Mouse (Mus musculus): ENCODE measurements at regions not wholly inside any gene's neighbourhood (a gene's known extent, or its start where the extent isn't known, plus 50 kb on each side); places are given as distances from the start of the nearest gene placed in this dataset.

- H3K36me3 ChIP-seq (ENCODE audit: insufficient read depth, low read length) = no peaks in the 10 kb centered on the region
- ATAC-seq (replicated peaks; ENCODE audit: low FRiP score, low read depth) (no peak), DNase-seq (ENCODE audit: low spot score) (no peak)
- no peak overlapping the region for H3K4me2 ChIP-seq (ENCODE audit: low read length)
- no peak for TF ChIP-seq CTCF (IDR thresholded peaks at IDR 0.05; ENCODE audit: low read depth)
- no peak overlapping the region for H3K9ac ChIP-seq (ENCODE audit: low read depth, low read length)
- H3K9me3 ChIP-seq (replicated peaks; ENCODE audit: low read length) = no peaks in the 10 kb centered on the region
- H3K4me1 ChIP-seq (replicated peaks; ENCODE audit: insufficient read depth, low read length) = no peaks in the 10 kb centered on the region
- H3K27me3 ChIP-seq (ENCODE audit: insufficient read depth, low read length) = no peaks in the 10 kb centered on the region
- no peak overlapping the region for H3K27ac ChIP-seq
- WGBS = 66% methylated on average over 8 of the region's 8 CpGs
- no peak overlapping the region for H3K4me3 ChIP-seq (replicated peaks; ENCODE audit: low read depth, low read length)
Measured at GRCm38 (mm10) chr11:6988884-6989824, 74.1 kb upstream of the Adcy1 start.

DNA sequence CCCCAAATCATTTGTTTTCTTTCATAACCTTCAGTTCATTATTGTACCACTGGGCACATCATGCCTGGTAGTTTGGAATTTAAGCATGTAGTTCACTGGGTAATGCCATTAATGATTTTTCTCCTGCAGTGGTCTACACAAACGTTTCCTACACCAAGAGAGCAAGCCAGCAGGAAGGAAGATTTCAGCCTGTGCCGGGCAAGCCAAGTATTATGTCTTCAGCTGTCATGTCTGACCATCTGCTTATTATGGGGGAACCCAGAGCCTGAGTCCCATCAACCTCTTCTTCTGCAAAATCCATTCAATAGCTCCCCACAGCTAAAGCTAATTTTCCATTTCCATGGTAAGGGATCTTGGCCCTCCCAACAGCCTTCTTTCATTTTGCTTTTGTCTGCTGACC, 75.3 kb upstream of the Adcy1 start:
- Histone ChIP-seq H3K4me1 (replicated peaks; ENCODE audit: insufficient read depth, low read length) (no peaks in the 10 kb centered on the region), H3K9me3 (replicated peaks; ENCODE audit: low read length) (no peaks in the 10 kb centered on the region), H3K36me3 (ENCODE audit: insufficient read depth, low read length) (no peaks in the 10 kb centered on the region), H3K27me3 (ENCODE audit: insufficient read depth, low read length) (no peaks in the 10 kb centered on the region), H3K27ac (no peak overlapping the region), H3K4me2 (ENCODE audit: low read length) (no peak overlapping the region), H3K4me3 (replicated peaks; ENCODE audit: low read depth, low read length) (no peak overlapping the region), H3K9ac (ENCODE audit: low read depth, low read length) (no peak overlapping the region)
- TF ChIP-seq CTCF (IDR thresholded peaks at IDR 0.05; ENCODE audit: low read depth) = no peak
- WGBS = 57% methylated on average over 2 of the region's 2 CpGs
- ATAC-seq (replicated peaks; ENCODE audit: low FRiP score, low read depth) = no peak
- DNase-seq (ENCODE audit: low spot score) = no peak

GRCm38 (mm10) chr11:6987105-6987504, 76.2 kb upstream of the Adcy1 start:
- H3K9me3 ChIP-seq (replicated peaks; ENCODE audit: low read length) = no peaks in the 10 kb centered on the region
- H3K4me3 ChIP-seq (replicated peaks; ENCODE audit: low read depth, low read length) = no peak overlapping the region
- no peak for TF ChIP-seq CTCF (IDR thresholded peaks at IDR 0.05; ENCODE audit: low read depth)
- no peak overlapping the region for H3K27ac ChIP-seq
- WGBS = 35% methylated on average over 1 of the region's 1 CpGs
- DNase-seq (ENCODE audit: low spot score) (no peak), ATAC-seq (replicated peaks; ENCODE audit: low FRiP score, low read depth) (no peak)
- H3K36me3 ChIP-seq (ENCODE audit: insufficient read depth, low read length) = no peaks in the 10 kb centered on the region
- no peaks in the 10 kb centered on the region for H3K4me1 ChIP-seq (replicated peaks; ENCODE audit: insufficient read depth, low read length)
- H3K4me2 ChIP-seq (ENCODE audit: low read length) = no peak overlapping the region
- H3K9ac ChIP-seq (ENCODE audit: low read depth, low read length) = no peak overlapping the region
- no peaks in the 10 kb centered on the region for H3K27me3 ChIP-seq (ENCODE audit: insufficient read depth, low read length)

DNA sequence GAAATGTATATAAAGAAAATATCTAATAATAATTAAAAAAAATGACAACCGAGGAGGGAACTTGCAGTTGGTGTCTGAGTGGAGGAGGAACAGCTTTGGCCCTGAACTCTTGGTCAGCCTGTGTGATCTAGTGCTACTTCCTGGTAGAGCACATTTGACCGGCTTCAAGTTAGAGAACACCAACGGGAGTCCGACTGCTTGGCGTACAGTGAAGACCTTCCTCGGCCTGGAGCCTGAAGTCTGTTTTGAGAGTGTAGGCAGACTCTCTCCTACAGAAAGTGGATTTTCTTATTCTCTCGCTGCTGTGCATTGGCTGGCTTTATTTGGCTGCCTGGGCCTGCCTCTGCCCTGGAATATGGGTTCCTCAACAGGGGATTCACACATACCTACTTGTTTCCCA, 81.2 kb upstream of the Adcy1 start:
- Histone ChIP-seq H3K4me1 (replicated peaks; ENCODE audit: insufficient read depth, low read length) (no peaks in the 10 kb centered on the region), H3K36me3 (ENCODE audit: insufficient read depth, low read length) (no peaks in the 10 kb centered on the region), H3K27ac (no peak overlapping the region), H3K4me3 (replicated peaks; ENCODE audit: low read depth, low read length) (no peak overlapping the region), H3K9me3 (replicated peaks; ENCODE audit: low read length) (no peaks in the 10 kb centered on the region), H3K27me3 (ENCODE audit: insufficient read depth, low read length) (no peaks in the 10 kb centered on the region), H3K4me2 (ENCODE audit: low read length) (no peak overlapping the region), H3K9ac (ENCODE audit: low read depth, low read length) (no peak overlapping the region)
- no peak for ATAC-seq (replicated peaks; ENCODE audit: low FRiP score, low read depth)
- no peak for TF ChIP-seq CTCF (IDR thresholded peaks at IDR 0.05; ENCODE audit: low read depth)
- DNase-seq (ENCODE audit: low spot score) = no peak
- 87% methylated on average over 7 of the region's 7 CpGs for WGBS

DNA sequence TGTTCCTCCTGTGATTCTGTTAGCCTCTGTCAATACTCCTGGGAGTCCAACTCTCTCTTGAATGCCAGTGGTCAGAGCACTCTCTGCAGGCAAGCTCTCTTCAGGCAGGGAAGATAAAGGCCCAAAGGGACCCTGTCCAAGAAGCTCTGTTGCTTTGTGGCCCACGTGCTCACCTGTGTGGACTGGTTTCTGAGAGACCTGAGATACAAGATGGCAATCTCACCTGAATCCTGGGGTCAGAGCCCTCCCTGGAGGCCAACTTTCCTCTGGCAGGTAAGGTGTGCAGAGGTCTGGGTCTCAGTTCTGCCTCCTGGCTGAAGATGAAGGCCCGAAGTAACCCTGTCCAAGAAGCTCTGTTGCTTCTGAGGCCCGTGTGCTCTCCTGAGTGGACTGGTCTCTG, 83.6 kb upstream of the Adcy1 start:
- ATAC-seq (replicated peaks; ENCODE audit: low FRiP score, low read depth) = no peak
- Histone ChIP-seq H3K4me3 (replicated peaks; ENCODE audit: low read depth, low read length) (no peak overlapping the region), H3K27me3 (ENCODE audit: insufficient read depth, low read length) (no peaks in the 10 kb centered on the region), H3K9me3 (replicated peaks; ENCODE audit: low read length) (no peaks in the 10 kb centered on the region), H3K4me2 (ENCODE audit: low read length) (no peak overlapping the region), H3K36me3 (ENCODE audit: insufficient read depth, low read length) (no peaks in the 10 kb centered on the region), H3K9ac (ENCODE audit: low read depth, low read length) (no peak overlapping the region), H3K4me1 (replicated peaks; ENCODE audit: insufficient read depth, low read length) (no peaks in the 10 kb centered on the region), H3K27ac (no peak overlapping the region)
- TF ChIP-seq CTCF (IDR thresholded peaks at IDR 0.05; ENCODE audit: low read depth) = no peak
- WGBS = 90% methylated on average over 3 of the region's 3 CpGs
- no peak for DNase-seq (ENCODE audit: low spot score)

DNA sequence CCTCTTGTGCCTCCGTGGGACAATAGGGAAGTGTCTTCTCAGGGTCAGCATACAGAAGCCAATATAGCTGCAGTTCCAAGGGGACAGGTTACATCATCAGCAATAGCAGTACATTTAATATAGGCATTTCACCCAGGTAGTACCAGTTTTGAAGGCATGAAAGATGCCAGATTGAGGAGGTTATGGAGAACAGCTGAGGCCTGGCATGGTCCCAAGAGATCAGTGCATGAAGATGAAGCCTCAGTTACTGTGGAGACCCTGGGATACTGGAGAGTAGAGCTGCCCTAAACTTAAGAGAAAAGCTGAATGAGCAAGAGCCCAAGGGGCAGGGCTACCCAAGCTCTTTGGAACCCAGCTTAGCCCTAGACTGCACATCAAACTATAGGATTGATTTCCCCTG, 94.1 kb upstream of the Adcy1 start:
- ATAC-seq (replicated peaks; ENCODE audit: low FRiP score, low read depth) = no peak
- H3K27me3 ChIP-seq (ENCODE audit: insufficient read depth, low read length) = no peaks in the 10 kb centered on the region
- no peaks in the 10 kb centered on the region for H3K4me1 ChIP-seq (replicated peaks; ENCODE audit: insufficient read depth, low read length)
- H3K36me3 ChIP-seq (ENCODE audit: insufficient read depth, low read length) = no peaks in the 10 kb centered on the region
- no peak overlapping the region for H3K27ac ChIP-seq
- 61% methylated on average over 1 of the region's 1 CpGs for WGBS
- TF ChIP-seq CTCF (IDR thresholded peaks at IDR 0.05; ENCODE audit: low read depth) = no peak
- no peaks in the 10 kb centered on the region for H3K9me3 ChIP-seq (replicated peaks; ENCODE audit: low read length)
- H3K9ac ChIP-seq (ENCODE audit: low read depth, low read length) = no peak overlapping the region
- no peak for DNase-seq (ENCODE audit: low spot score)
- no peak overlapping the region for H3K4me2 ChIP-seq (ENCODE audit: low read length)
- no peak overlapping the region for H3K4me3 ChIP-seq (replicated peaks; ENCODE audit: low read depth, low read length)

Data from kidney, postnatal 0 days (tissue).